Mouse (Mus musculus): ENCODE measurements at regions not wholly inside any gene's neighbourhood (a gene's known extent, or its start where the extent isn't known, plus 50 kb on each side); places are given as distances from the start of the nearest gene placed in this dataset.

DNA sequence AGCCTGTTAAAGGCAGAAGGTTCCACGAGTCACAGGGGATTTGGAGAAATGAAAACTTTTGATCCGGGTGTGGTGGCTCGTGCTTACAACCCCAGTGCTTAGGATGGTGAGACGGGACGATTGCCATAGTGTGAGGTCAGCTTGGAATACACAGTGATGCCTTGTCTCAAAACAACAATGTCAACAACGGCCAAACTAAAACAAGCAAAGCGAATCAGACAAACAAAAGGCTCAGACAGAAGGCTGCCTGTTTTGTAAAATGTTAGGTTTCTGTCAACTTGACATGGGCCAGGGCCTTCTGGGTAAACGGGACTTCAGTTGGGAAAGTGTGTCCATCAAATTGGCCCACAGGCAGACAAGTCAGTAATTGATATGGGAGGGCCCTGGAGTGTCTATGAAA is 201.6 kb downstream of the Etnk1 start:
- no peak for ATAC-seq (replicated peaks; ENCODE audit: low FRiP score, poor library complexity, severe bottlenecking)

DNA sequence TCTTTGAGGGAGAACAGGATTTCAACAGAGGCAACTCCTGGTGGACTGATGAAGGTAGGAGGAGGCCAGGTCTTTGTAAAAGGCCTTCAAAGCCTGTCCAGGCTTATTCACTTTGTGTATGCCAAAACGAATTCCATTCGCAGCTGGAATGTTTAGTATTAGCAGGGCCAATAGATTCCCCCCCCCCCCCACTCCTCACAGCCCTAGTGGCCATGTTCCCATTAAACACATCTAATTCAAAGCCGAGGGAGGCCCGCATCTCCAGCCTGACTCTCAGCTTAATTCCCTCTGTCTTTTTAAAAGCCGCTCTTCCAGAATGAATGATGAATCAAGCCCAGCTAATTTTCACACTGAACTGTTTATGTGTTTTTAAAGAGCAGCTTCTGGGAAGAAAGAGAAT is 205.5 kb downstream of the Etnk1 start:
- no peak for ATAC-seq (replicated peaks; ENCODE audit: low FRiP score, poor library complexity, severe bottlenecking)

DNA sequence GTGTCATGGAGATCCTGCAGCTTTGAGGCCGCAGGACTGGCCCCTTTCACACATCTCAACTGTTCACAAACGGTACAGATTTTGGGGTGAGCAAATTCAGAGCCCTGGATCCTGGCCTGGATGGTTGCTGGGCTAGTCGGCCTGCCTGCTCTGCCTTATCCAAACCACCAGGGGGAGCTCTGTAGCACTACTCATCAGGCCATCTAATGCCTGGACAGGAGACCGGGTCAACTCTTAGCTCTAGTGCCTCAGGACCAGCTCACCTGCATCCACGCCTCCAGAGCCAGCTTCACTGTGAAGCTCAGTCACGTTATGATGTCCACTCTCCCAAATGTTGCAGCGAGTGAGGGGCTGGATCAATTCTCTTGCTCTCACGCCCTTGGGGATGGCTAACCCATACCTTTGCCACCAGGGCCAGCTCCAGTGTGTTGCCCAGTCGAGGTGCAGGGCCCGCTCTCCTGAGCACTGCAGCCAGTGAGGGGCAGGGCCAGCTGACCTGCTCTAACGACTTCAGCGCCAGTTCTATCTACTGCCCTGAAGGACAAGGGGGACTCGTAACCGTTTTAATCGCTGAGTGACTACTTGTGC is 206.8 kb downstream of the Etnk1 start:
- peak; percentile 78 for ATAC-seq (replicated peaks; ENCODE audit: low FRiP score, poor library complexity, severe bottlenecking)

- ATAC-seq (replicated peaks; ENCODE audit: low FRiP score, poor library complexity, severe bottlenecking) = no peak
Observed at GRCm38 (mm10) chr6:143375951-143376713, 209.1 kb downstream of the Etnk1 start.

DNA sequence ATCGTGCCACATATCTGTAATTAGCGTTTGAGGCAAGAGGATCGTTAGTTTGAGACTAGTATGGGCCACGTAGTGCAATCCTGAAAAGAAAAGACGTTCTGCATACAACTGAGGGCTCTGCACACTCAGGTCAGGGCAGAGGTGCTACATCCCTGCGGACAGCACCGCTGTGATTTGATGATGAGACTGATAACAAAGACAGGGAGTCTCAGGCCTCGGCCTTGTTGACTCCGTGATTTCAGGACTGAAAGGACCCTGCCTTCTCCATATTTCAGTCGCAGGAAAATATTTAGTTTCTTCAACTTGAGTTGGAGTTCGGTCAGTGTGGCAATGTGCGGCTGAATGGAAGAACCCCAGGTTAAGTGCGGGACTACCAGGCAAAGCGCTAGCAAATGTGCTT is 210.1 kb downstream of the Etnk1 start:
- ATAC-seq (replicated peaks; ENCODE audit: low FRiP score, poor library complexity, severe bottlenecking) = no peak

DNA sequence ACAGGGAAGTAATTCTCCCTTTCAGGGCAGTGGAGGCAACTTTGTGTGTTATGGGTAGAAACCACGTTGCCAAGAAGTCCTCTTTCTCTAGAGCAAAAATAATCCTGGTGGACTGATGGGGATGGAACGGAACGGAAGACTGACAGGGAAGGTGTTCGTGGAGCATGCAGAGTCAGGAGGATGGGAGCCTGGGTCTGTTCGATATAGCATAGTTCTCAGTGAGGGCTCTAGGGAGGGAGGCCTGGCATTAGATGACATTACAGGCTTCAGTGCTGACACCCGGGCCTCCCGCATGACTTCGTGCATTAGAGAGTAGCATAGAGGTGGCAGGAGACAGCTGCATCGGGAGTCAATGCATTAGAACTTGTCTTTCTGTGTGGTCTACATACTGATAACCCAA is 211.1 kb downstream of the Etnk1 start:
- no peak for ATAC-seq (replicated peaks; ENCODE audit: low FRiP score, poor library complexity, severe bottlenecking)

DNA sequence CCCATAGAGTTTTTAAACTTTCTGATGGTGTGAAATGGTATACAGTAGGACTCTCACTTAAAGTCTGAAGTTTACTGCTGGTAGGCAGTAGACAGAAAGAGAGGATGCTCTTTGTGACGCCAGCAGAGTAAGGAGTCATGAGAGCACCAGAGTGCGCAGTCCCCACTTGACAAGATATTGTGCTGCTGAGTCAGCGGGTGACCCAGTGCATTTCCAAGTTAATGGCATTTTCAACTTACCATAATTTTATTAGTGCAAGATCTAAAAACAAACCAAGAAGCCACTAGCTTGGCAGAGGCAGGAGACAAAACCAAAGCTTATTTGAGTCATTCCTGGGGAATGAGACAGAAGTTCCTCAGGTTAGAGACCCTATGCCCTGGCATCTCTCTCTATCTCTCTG is 213.5 kb downstream of the Etnk1 start:
- no peak for ATAC-seq (replicated peaks; ENCODE audit: low FRiP score, poor library complexity, severe bottlenecking)

GRCm38 (mm10) chr6:143386597-143387450 is 219.8 kb downstream of the Etnk1 start:
- no peak for ATAC-seq (replicated peaks; ENCODE audit: low FRiP score, poor library complexity, severe bottlenecking)

- no peak for ATAC-seq (replicated peaks; ENCODE audit: low FRiP score, poor library complexity, severe bottlenecking)
Observed at GRCm38 (mm10) chr6:143393543-143394207, 226.7 kb downstream of the Etnk1 start.

GRCm38 (mm10) chr6:143394377-143394776 is 227.4 kb downstream of the Etnk1 start:
- ATAC-seq (replicated peaks; ENCODE audit: low FRiP score, poor library complexity, severe bottlenecking) = no peak

DNA sequence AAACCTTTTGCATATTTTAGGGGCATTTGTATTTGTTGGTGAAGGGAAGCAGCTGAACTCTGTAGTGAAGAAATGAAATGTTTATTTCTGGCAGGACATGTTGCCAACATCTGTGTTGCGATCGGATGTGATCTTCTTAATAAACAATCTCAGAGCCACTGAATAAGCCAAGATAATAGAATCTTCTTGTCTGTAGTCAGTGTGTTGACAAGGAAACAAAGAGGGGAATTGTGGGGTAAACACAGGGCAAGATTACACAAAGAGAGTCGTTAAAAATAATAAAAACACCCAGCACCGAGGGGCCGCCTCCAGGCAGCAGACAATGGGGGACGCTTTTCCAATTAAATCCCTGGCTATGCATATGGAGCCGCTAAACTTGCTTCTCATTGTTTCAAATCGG is 234.4 kb downstream of the Etnk1 start:
- no peak for ATAC-seq (replicated peaks; ENCODE audit: low FRiP score, poor library complexity, severe bottlenecking)

DNA sequence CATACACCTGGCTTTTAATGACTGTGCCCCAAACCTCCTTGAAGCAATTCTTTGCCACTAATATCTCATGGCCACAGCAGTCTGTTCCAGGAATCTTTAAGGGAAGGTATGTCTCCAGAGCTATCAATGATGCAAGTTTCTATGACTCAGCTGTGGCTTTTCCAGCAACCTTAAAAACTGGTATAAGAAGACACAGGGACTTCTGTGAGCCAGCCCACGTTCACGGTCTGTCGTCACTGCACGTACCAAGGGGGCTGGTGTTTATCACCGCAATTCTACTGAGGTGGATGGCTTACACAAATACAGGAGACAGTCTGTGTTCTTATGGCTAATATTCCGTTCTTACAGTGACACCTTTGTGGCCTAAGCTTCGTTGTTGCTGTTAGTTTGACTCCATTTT is 234.9 kb downstream of the Etnk1 start:
- ATAC-seq (replicated peaks; ENCODE audit: low FRiP score, poor library complexity, severe bottlenecking) = no peak

DNA sequence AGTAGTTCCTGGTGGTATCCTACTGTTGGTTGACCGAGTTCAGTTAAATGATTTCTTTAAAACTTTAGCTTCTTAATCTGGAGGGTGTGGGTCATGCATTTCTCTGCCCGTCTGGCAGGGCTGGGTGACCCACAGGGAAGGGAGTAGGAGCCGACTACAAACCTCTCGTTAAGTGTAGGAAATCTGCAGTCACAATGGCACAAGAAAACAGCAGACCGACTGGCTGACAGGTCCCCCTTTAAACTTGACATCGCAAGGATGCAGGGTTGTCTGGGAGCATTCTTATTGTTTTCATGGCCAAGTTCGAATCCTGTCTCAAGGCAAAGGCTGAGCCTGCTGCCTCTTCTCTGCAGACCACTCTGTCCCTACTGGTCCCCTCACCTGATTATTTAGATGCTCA is 235.7 kb downstream of the Etnk1 start:
- no peak for ATAC-seq (replicated peaks; ENCODE audit: low FRiP score, poor library complexity, severe bottlenecking)

GRCm38 (mm10) chr6:143404521-143404920 is 237.5 kb downstream of the Etnk1 start:
- ATAC-seq (replicated peaks; ENCODE audit: low FRiP score, poor library complexity, severe bottlenecking) = no peak

GRCm38 (mm10) chr6:143412056-143412455 is 245.0 kb downstream of the Etnk1 start:
- ATAC-seq (replicated peaks; ENCODE audit: low FRiP score, poor library complexity, severe bottlenecking) = no peak

DNA sequence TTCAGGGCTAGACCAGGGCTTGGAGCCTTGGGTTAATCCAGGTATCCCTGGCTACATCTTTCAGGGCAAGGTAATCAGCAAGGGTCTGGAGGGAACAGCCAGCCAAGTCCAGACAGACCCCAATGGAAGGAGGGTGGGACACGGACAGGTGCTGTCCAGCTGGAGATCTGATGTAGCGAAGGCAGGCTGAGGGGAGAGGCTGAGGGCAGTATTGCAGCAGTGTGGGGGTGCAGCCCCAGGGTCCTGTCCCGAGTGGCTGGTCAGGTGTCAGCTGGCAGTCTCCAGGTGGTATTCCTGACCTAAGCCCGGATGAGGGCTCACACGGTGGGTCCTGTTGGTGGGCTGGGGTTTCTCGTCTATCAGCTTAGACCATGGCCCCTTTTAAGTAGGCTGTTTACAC is 245.7 kb downstream of the Etnk1 start:
- no peak for ATAC-seq (replicated peaks; ENCODE audit: low FRiP score, poor library complexity, severe bottlenecking)

DNA sequence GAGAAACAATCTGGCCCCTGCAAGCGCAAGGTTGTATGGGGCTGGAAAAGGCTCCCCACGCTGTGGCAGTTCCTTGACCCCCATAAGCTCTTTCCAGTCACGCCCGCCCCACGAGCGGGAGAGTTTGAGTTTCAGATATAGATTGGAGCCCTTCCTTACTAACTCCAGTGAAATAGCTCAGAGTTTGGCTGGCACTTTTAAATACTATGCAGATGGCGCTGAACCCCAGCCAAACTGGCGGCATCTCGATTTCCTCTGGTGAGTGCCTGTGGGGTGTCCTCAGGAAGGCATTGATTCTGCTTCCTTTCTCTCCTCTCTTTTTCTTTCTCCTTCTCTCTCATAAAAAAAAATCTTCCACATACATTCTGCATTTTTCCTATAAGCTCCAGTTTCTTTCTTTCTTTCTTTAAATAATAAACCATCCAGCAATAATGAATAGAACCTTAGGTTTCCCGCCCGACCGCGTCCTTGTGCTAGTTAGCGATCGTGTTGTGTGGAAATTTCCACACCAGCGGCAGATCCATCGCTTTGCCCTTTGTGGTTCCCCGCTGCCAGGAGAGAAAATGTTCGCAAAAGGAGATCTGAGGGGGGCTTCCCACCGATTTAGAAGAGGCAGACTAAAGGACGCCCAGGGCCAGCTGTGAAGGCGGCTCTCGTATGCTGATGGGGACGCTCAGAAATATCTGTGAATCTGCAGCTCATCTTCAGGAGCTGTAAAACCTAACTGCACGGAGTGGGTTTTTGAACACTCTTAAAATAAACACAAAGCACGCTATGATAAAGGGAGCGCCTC is 247.8 kb downstream of the Etnk1 start:
- no peak for ATAC-seq (replicated peaks; ENCODE audit: low FRiP score, poor library complexity, severe bottlenecking)

GRCm38 (mm10) chr6:143415383-143415778 is 248.4 kb downstream of the Etnk1 start:
- no peak for ATAC-seq (replicated peaks; ENCODE audit: low FRiP score, poor library complexity, severe bottlenecking)

- ATAC-seq (replicated peaks; ENCODE audit: low FRiP score, poor library complexity, severe bottlenecking) = no peak
Observed at GRCm38 (mm10) chr6:143419872-143420271, 252.9 kb downstream of the Etnk1 start.

DNA sequence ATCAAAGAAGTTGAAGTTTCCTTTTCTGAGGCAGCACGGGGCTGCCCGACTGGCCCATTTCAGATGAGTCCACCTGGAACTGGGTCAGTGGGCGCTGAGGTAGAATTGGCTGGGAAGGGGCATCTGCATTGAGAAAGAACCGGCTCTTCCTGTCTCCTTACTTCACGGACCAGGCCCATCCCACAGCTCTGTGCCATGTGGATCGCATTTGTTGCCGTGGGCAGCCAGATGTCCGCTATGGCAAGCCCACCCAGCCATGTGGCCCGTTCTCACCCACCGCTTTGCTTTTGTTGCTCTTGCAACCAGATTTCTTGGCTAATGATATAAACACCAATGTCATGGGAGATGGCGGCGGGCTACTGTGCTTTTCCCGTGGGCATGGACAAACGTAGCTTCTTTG is 256.0 kb downstream of the Etnk1 start:
- no peak for ATAC-seq (replicated peaks; ENCODE audit: low FRiP score, poor library complexity, severe bottlenecking)

Measured in erythroid progenitor cell, adult 5-6 weeks (primary cell).